Mouse (Mus musculus): ENCODE results near the gene C2cd4a.

The C2cd4a gene

GRCm38 (mm10) chr9:67832046-67832605 lies at the start of gene C2cd4a:
Gene C2cd4a (minus strand): TSS chr9:67832330.
- DNase-seq: peak; percentile 36

GRCm38 (mm10) chr9:67878197-67878769 lies 46.2 kb upstream of the C2cd4a start:
- no peak for DNase-seq

- DNase-seq: no peak
Measured at GRCm38 (mm10) chr9:67877081-67877718, 45.1 kb upstream of the C2cd4a start.

GRCm38 (mm10) chr9:67875337-67875736 lies 43.2 kb upstream of the C2cd4a start:
- peak; percentile 63 for DNase-seq

GRCm38 (mm10) chr9:67874522-67875222 lies 42.5 kb upstream of the C2cd4a start:
- DNase-seq: no peak

- no peak for DNase-seq
Measured at GRCm38 (mm10) chr9:67869691-67870450, 37.7 kb upstream of the C2cd4a start.

- no peak for DNase-seq
Measured at GRCm38 (mm10) chr9:67867411-67867810, 35.3 kb upstream of the C2cd4a start.

GRCm38 (mm10) chr9:67865411-67865810 lies 33.3 kb upstream of the C2cd4a start:
- no peak for DNase-seq

- no peak for DNase-seq
Measured at GRCm38 (mm10) chr9:67864011-67864410, 31.9 kb upstream of the C2cd4a start.

GRCm38 (mm10) chr9:67863332-67863731 lies 31.2 kb upstream of the C2cd4a start:
- DNase-seq: no peak

GRCm38 (mm10) chr9:67860273-67860672 lies 28.1 kb upstream of the C2cd4a start:
- DNase-seq: no peak

GRCm38 (mm10) chr9:67851150-67851549 lies 19.0 kb upstream of the C2cd4a start:
- DNase-seq: peak; percentile 52

- DNase-seq: no peak
Measured at GRCm38 (mm10) chr9:67849846-67850245, 17.7 kb upstream of the C2cd4a start.

- DNase-seq: no peak
Measured at GRCm38 (mm10) chr9:67849397-67849796, 17.3 kb upstream of the C2cd4a start.

GRCm38 (mm10) chr9:67847606-67848005 lies 15.5 kb upstream of the C2cd4a start:
- no peak for DNase-seq

GRCm38 (mm10) chr9:67846089-67846488 lies 14.0 kb upstream of the C2cd4a start:
- DNase-seq: no peak

GRCm38 (mm10) chr9:67845648-67846047 lies 13.5 kb upstream of the C2cd4a start:
- no peak for DNase-seq

GRCm38 (mm10) chr9:67845012-67845411 lies 12.9 kb upstream of the C2cd4a start:
- no peak for DNase-seq

- peak; percentile 46 for DNase-seq
Measured at GRCm38 (mm10) chr9:67842797-67843196, 10.7 kb upstream of the C2cd4a start.

- peak; percentile 89 for DNase-seq
Measured at GRCm38 (mm10) chr9:67839981-67840859, 8.1 kb upstream of the C2cd4a start, which contains the start of gene Vps13c. Gene Vps13c (plus strand): TSS chr9:67840396.

GRCm38 (mm10) chr9:67837311-67837710 lies 5.2 kb upstream of the C2cd4a start:
- DNase-seq: no peak

GRCm38 (mm10) chr9:67834535-67834934 lies 2.4 kb upstream of the C2cd4a start:
- DNase-seq: no peak
